Comparison of ENCODE assay signal across 8 mouse cellular contexts in the genomic region with DNA sequence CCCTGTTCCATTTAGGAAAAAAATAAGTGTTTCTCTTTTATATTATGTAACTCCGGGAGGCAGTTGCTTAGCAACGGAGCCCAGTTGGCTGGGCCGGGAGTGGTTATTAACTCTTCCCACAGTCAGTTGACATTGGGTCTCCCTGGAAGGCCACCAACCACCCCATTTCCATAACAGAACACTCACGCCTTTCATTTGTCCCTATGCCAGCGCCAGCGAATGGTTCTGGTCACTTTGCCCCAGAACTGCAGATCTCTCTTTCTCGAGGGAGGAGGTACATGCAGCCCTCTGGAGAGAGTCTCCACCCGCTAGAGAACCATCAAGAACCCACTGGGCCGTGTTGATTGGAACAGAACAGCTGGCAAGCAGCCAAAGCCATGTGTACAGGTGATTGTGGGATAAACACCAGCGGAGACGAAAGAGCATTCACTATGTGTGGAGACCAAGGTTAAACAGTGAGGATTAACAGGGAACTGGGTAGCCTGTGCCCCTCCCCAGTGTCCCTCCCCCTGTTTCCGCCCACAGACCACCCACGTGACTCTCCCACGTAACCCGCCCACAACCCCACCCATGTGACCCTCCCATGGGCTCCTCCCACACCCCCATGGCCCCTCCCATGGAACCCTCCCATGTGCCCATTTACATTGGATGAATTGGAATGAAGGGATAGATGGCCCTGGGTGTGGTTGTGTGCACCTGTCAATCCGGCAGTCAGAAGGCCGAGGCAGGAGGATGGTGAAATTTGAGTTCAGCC. TPM values are rescaled to one million over a fixed set of nuclear protein-coding genes. Genes with fewer than 3 reads are reported as not detected.
DNase-seq lines count a peak whose midpoint lies in the region; ATAC-seq and TF ChIP-seq lines count a peak whose summit lies in the region.

No protein-coding gene starts in this region.

- 48% methylated on average over 17 of the region's 17 CpGs for WGBS in hindbrain, embryonic 11.5 days
- 31% methylated on average over 16 of the region's 17 CpGs for WGBS in neural tube, embryonic 15.5 days
- 48% methylated on average over 17 of the region's 17 CpGs for WGBS in intestine, embryonic 16.5 days

- peak overlapping the region; percentile 22 to 42; a peak in 3 of 4 replicates for H3K4me3 ChIP-seq in ES-E14 (ENCODE audit: insufficient read depth in 1 of 2, low read depth in 1 of 2, low read length in 2 of 2, poor library complexity in 1 of 2, severe bottlenecking in 1 of 2)
- H3K4me3 ChIP-seq in hindbrain, embryonic 11.5 days (ENCODE audit: low read depth, low read length), result no peak overlapping the region
- no peak overlapping the region for H3K4me3 ChIP-seq in neural tube, embryonic 15.5 days (replicated peaks)
- no peak overlapping the region for H3K4me3 ChIP-seq in intestine, embryonic 16.5 days (ENCODE audit: low read length)

- in situ Hi-C loops in ES-E14 (cut with MboI; ENCODE audit: low sequenced_read_pairs in 2 of 2, unreplicated experiment in 2 of 2), result no loop called here

- H3K27me3 ChIP-seq in hindbrain, embryonic 11.5 days (ENCODE audit: control insufficient read depth, insufficient read depth, low read length), result no peaks in the 10 kb centered on the region
- no peaks in the 10 kb centered on the region for H3K27me3 ChIP-seq in neural tube, embryonic 15.5 days (replicated peaks)
- H3K27me3 ChIP-seq in intestine, embryonic 16.5 days (replicated peaks; ENCODE audit: control insufficient read depth, insufficient read depth, low read length), result no peaks in the 10 kb centered on the region

- H3K9ac ChIP-seq in ES-E14 (ENCODE audit: insufficient read depth, low read depth, low read length, poor library complexity, severe bottlenecking), result no peak overlapping the region
- no peak overlapping the region for H3K9ac ChIP-seq in hindbrain, embryonic 11.5 days (ENCODE audit: low read depth, low read length)
- no peak overlapping the region for H3K9ac ChIP-seq in neural tube, embryonic 15.5 days (replicated peaks)
- H3K9ac ChIP-seq in intestine, embryonic 16.5 days (ENCODE audit: low read depth, low read length), result no peak overlapping the region

- H3K36me3 ChIP-seq in ES-E14 (ENCODE audit: control insufficient read depth, insufficient read depth, low read length, poor library complexity, severe bottlenecking), result no peaks in the 10 kb centered on the region
- no peaks in the 10 kb centered on the region for H3K36me3 ChIP-seq in hindbrain, embryonic 11.5 days (ENCODE audit: control insufficient read depth, insufficient read depth, low read length)
- H3K36me3 ChIP-seq in neural tube, embryonic 15.5 days, result no peaks in the 10 kb centered on the region
- no peaks in the 10 kb centered on the region for H3K36me3 ChIP-seq in intestine, embryonic 16.5 days (ENCODE audit: control insufficient read depth, insufficient read depth, low read length)

- no peak overlapping the region for H3K27ac ChIP-seq in ES-E14 (ENCODE audit: insufficient read depth, low read depth, low read length, poor library complexity, severe bottlenecking)
- H3K27ac ChIP-seq in hindbrain, embryonic 11.5 days (ENCODE audit: low read depth, low read length), result peak overlapping the region; percentile 60
- H3K27ac ChIP-seq in neural tube, embryonic 15.5 days (replicated peaks), result peak overlapping the region; percentile 80
- H3K27ac ChIP-seq in intestine, embryonic 16.5 days (ENCODE audit: low read length), result no peak overlapping the region

- H3K9me3 ChIP-seq in ES-E14 (ENCODE audit: control insufficient read depth, insufficient read depth, low read depth, low read length), result no peaks in the 10 kb centered on the region
- no peaks in the 10 kb centered on the region for H3K9me3 ChIP-seq in hindbrain, embryonic 11.5 days (ENCODE audit: control insufficient read depth, low read length)
- no peaks in the 10 kb centered on the region for H3K9me3 ChIP-seq in neural tube, embryonic 15.5 days (replicated peaks)
- H3K9me3 ChIP-seq in intestine, embryonic 16.5 days (ENCODE audit: control insufficient read depth, low read length), result no peaks in the 10 kb centered on the region

- ATAC-seq in hindbrain, embryonic 11.5 days (ENCODE audit: low FRiP score), result peak; percentile 62; the same call in 1 of the 2 replicates
- peak; percentile 76 for ATAC-seq in neural tube, embryonic 15.5 days (ENCODE audit: low FRiP score)
- ATAC-seq in intestine, embryonic 16.5 days, result no peak

- H3K4me2 ChIP-seq in hindbrain, embryonic 11.5 days (replicated peaks; ENCODE audit: low read depth, low read length), result peak overlapping the region; percentile 11; the same call in 1 of the 2 replicates
- peak overlapping the region; percentile 39 for H3K4me2 ChIP-seq in neural tube, embryonic 15.5 days
- no peak overlapping the region for H3K4me2 ChIP-seq in intestine, embryonic 16.5 days (ENCODE audit: low read depth, low read length)

- DNase-seq in ES-E14 (ENCODE audit: low read depth, low spot score), result peak; percentile 85
- DNase-seq in cerebellum, adult 11-12 months, result peak; percentile 81
- peak; percentile 57 for DNase-seq in hindbrain, embryonic 11.5 days (ENCODE audit: low spot score)
- DNase-seq in left cerebral cortex, adult 8-10 months (ENCODE audit: low spot score in 2 of 2), result peak; percentile 74 to 87
- no peak for DNase-seq in adrenal gland, adult 2 months
- no peak for DNase-seq in spleen, postnatal 4 days (ENCODE audit: low spot score in 2 of 2)

- H3K4me1 ChIP-seq in ES-E14 (ENCODE audit: control insufficient read depth in 2 of 2, insufficient read depth in 2 of 2, low read length in 2 of 2, poor library complexity in 1 of 2), result peaks cover 9 to 16% of the 10 kb centered on the region in 2 experiments
- H3K4me1 ChIP-seq in hindbrain, embryonic 11.5 days (replicated peaks; ENCODE audit: control insufficient read depth, insufficient read depth, low read length), result peaks cover 7% of the 10 kb centered on the region
- H3K4me1 ChIP-seq in neural tube, embryonic 15.5 days, result peaks cover 64% of the 10 kb centered on the region
- 0 out of 2 replicates have a peak, but pooled peaks cover 2% of the 10 kb centered on the region for H3K4me1 ChIP-seq in intestine, embryonic 16.5 days (ENCODE audit: control insufficient read depth, insufficient read depth, low read length)

TF ChIP-seq in ES-E14, 5 proteins besides CTCF, POLR2A, EP300 and RAD21:
- TF ChIP-seq ZC3H11A (IDR thresholded peaks at IDR 0.05; ENCODE audit: borderline replicate concordance, low read depth, low read length) (no peak), CHD2 (IDR thresholded peaks at IDR 0.05; ENCODE audit: low read depth, low read length) (no peak), MAFK (IDR thresholded peaks at IDR 0.05; ENCODE audit: insufficient read depth, low read depth, low read length) (no peak), HCFC1 (IDR thresholded peaks at IDR 0.05; ENCODE audit: borderline replicate concordance, insufficient read depth, low read length) (no peak), ZNF384 (IDR thresholded peaks at IDR 0.05; ENCODE audit: low read depth, low read length) (no peak)
TF ChIP-seq in ES-E14: peak in this region for 0.

RNA-seq across cellular contexts. Expression of gene Sez6l, which starts 24.8 kb away (rescaled TPM):
- 0.13 and 0.32 TPM in 2 replicates for total RNA-seq in ES-E14 (2012; rRNA removed)
- 4.9 and 5.1 TPM in 2 replicates for polyA plus RNA-seq in hindbrain, embryonic 11.5 days (2014; fragmentation: Nextera tagmentation; extraction: Ambion mirVana)
- total RNA-seq in left cerebral cortex, adult 8-10 months (2022), result 100 to 1,000 TPM; 133 to 138 (median 136) TPM
- 26.7 and 32.5 TPM in 2 replicates for polyA plus RNA-seq in neural tube, embryonic 15.5 days (2015; fragmentation: Nextera tagmentation; extraction: Ambion mirVana)
- 1.5 and 1.7 TPM in 2 replicates for polyA plus RNA-seq in intestine, embryonic 16.5 days (2015; fragmentation: Nextera tagmentation; extraction: Ambion mirVana)
- total RNA-seq in adrenal gland, adult 2 months (2021), result 1 to 10 TPM; 7.0 to 8.9 TPM
- 3.7 and 5.1 TPM in 2 replicates for polyA plus RNA-seq in adrenal gland, adult 2 months (2012; rRNA removed)

Comparison
In these comparisons a context has a peak if more than half of its experiments do, and no peak if none do; other contexts are left out.
1. DNase-seq: peak in ES-E14 (single experiment), cerebellum, adult 11-12 months (single experiment), hindbrain, embryonic 11.5 days (single experiment) and left cerebral cortex, adult 8-10 months (2 of 2); none in adrenal gland, adult 2 months (single experiment) and spleen, postnatal 4 days (0 of 2).
2. H3K27ac ChIP-seq: peak in hindbrain, embryonic 11.5 days (single experiment) and neural tube, embryonic 15.5 days (single experiment); none in ES-E14 (single experiment) and intestine, embryonic 16.5 days (single experiment).
3. H3K4me3 ChIP-seq: peak in ES-E14 (2 of 2); none in hindbrain, embryonic 11.5 days (single experiment), neural tube, embryonic 15.5 days (single experiment) and intestine, embryonic 16.5 days (single experiment).